Mouse (Mus musculus) lung, postnatal 4 days (tissue): Measurements from ENCODE around the gene Cog5.
A peak's percentile ranks its signal among the peaks of the same experiment; 100 is the strongest.

Experiments used
- DNase-seq, 2 experiments: peaks; one replicate each; pipeline ENCODE4 v3.0.0; 2021

Gene Cog5

GRCm38 (mm10) chr12:31712233-31712632 is 57.6 kb downstream of the Cog5 start:
- no peak for DNase-seq

GRCm38 (mm10) chr12:31712727-31713126 is 58.1 kb downstream of the Cog5 start:
- no peak for DNase-seq

- DNase-seq = no peak
Observed at GRCm38 (mm10) chr12:31713600-31713999, 58.9 kb downstream of the Cog5 start, which contains the start of gene Gpr22. Gene Gpr22, minus strand, starts transcription at chr12:31713947.

- no peak for DNase-seq
Observed at GRCm38 (mm10) chr12:31714070-31714469, 59.4 kb downstream of the Cog5 start.

- DNase-seq = peak in 1 of 2 experiments; percentile 28
Observed at GRCm38 (mm10) chr12:31719586-31720275, 65.1 kb downstream of the Cog5 start.

GRCm38 (mm10) chr12:31724576-31724975 is 69.9 kb downstream of the Cog5 start:
- DNase-seq = no peak

- no peak for DNase-seq
Observed at GRCm38 (mm10) chr12:31725511-31726275, 71.0 kb downstream of the Cog5 start.

GRCm38 (mm10) chr12:31726707-31727106 is 72.0 kb downstream of the Cog5 start:
- DNase-seq = no peak

GRCm38 (mm10) chr12:31730126-31730525 is 75.5 kb downstream of the Cog5 start:
- no peak for DNase-seq

- DNase-seq = no peak
Observed at GRCm38 (mm10) chr12:31734616-31735015, 79.9 kb downstream of the Cog5 start.

GRCm38 (mm10) chr12:31747301-31747700 is 92.6 kb downstream of the Cog5 start:
- DNase-seq = no peak

- DNase-seq = no peak
Observed at GRCm38 (mm10) chr12:31749846-31750245, 95.2 kb downstream of the Cog5 start.

GRCm38 (mm10) chr12:31754465-31754864 is 99.8 kb downstream of the Cog5 start:
- no peak for DNase-seq

- no peak for DNase-seq
Observed at GRCm38 (mm10) chr12:31755885-31756755, 101.5 kb downstream of the Cog5 start.

- DNase-seq = no peak
Observed at GRCm38 (mm10) chr12:31773612-31774011, 118.9 kb downstream of the Cog5 start.

- no peak for DNase-seq
Observed at GRCm38 (mm10) chr12:31784291-31784690, 129.6 kb downstream of the Cog5 start.

GRCm38 (mm10) chr12:31788530-31788929 is 133.9 kb downstream of the Cog5 start:
- no peak for DNase-seq

- no peak for DNase-seq
Observed at GRCm38 (mm10) chr12:31806410-31807154, 151.9 kb downstream of the Cog5 start.

- no peak for DNase-seq
Observed at GRCm38 (mm10) chr12:31818051-31818461, 163.4 kb downstream of the Cog5 start.

- no peak for DNase-seq
Observed at GRCm38 (mm10) chr12:31819096-31819495, 164.4 kb downstream of the Cog5 start.

GRCm38 (mm10) chr12:31819520-31819919 is 164.9 kb downstream of the Cog5 start:
- no peak for DNase-seq

GRCm38 (mm10) chr12:31823671-31824070 is 169.0 kb downstream of the Cog5 start:
- no peak for DNase-seq
